Mouse (Mus musculus): ENCODE measurements around the gene Fam207a.

The Fam207a gene

GRCm38 (mm10) chr10:77451822-77452221 is 63.8 kb downstream of the Fam207a start:
- no peak for DNase-seq

- DNase-seq: no peak
These were observed 65.5 kb downstream of the Fam207a start for GRCm38 (mm10) chr10:77450159-77450464.

- no peak for DNase-seq
These were observed 66.0 kb downstream of the Fam207a start for GRCm38 (mm10) chr10:77449315-77450158.

GRCm38 (mm10) chr10:77448698-77449247 is 66.8 kb downstream of the Fam207a start:
- no peak for DNase-seq

GRCm38 (mm10) chr10:77448209-77448608 is 67.4 kb downstream of the Fam207a start:
- DNase-seq: no peak

GRCm38 (mm10) chr10:77447755-77448154 is 67.8 kb downstream of the Fam207a start:
- peak; percentile 36 for DNase-seq

- DNase-seq: no peak
These were observed 73.3 kb downstream of the Fam207a start for GRCm38 (mm10) chr10:77442250-77442649.

- DNase-seq: no peak
These were observed 73.8 kb downstream of the Fam207a start for GRCm38 (mm10) chr10:77441812-77442211.

GRCm38 (mm10) chr10:77440841-77441755 is 74.5 kb downstream of the Fam207a start:
- DNase-seq: peak; percentile 9

GRCm38 (mm10) chr10:77440286-77440685 is 75.3 kb downstream of the Fam207a start:
- DNase-seq: no peak

GRCm38 (mm10) chr10:77439026-77439425 is 76.6 kb downstream of the Fam207a start:
- DNase-seq: no peak

- no peak for DNase-seq
These were observed 77.6 kb downstream of the Fam207a start for GRCm38 (mm10) chr10:77438021-77438420.
